Mouse (Mus musculus): ENCODE data around the gene Ifnar2.
"Not testable (repeated sequence)": the region's sequence is repeated elsewhere in the genome, so short reads cannot be mapped to it uniquely, and the experiment has no call there.

The Ifnar2 gene

DNA sequence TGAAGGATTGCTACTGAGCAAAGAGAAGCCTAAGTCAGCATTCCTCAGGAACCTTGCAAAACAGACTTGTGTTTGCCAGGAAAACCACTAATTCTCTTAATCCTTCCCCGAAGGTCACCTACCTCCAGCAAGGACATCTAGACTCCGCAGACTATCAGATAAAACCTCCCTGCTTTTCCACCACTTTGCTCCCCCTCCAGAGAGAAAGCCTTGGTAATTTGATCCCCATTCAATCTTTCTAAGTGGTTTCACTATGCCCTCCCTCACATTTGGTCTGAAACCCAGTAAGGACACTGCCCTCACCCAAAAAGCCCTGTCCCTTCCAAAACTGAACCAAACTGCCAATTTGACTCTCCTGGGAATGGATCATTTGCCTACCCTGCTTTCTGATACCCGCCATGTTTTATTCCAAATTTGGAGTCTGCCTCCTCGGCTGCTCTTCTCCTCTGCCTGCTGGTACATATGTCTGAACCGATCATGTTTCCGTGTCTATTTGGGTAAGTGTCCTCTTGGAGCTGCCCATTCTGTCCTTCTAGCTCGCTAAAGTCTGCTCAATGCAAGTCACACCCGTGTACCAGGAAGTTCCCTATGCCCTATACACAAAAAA, 55.8 kb downstream of the Ifnar2 start:
- DNase-seq (ENCODE audit: low spot score in 2 of 2) = no peak

DNA sequence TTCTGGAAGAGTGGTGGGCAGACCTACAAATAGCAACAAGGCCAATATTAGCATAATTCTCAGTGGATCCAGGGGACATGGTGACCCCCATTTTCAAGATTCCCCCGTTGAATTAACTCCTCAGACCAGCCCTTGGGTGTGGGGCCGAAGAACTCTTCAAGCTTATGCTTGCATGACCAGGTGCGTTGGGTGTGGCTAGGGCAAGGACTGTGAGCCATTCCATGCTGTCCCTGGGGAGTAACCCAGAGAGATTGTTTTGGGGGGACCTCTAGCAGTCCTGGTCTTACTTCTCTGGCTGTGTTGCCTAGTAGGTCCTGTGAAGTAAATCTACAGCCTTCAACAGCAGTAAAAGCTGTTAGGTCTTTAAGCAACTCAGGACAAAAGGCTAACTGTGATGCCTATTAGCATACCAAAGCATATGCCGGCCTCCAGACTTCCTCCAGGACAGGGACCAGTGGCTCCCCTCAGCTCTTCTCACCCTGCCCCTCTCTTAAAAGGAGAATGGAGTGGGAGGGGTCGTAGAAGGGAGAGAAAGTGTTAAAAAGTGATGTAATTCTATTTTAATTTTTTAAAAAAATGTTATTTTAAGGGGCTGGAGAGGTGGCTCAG, 60.2 kb downstream of the Ifnar2 start:
- DNase-seq (ENCODE audit: low spot score in 2 of 2) = no peak

DNA sequence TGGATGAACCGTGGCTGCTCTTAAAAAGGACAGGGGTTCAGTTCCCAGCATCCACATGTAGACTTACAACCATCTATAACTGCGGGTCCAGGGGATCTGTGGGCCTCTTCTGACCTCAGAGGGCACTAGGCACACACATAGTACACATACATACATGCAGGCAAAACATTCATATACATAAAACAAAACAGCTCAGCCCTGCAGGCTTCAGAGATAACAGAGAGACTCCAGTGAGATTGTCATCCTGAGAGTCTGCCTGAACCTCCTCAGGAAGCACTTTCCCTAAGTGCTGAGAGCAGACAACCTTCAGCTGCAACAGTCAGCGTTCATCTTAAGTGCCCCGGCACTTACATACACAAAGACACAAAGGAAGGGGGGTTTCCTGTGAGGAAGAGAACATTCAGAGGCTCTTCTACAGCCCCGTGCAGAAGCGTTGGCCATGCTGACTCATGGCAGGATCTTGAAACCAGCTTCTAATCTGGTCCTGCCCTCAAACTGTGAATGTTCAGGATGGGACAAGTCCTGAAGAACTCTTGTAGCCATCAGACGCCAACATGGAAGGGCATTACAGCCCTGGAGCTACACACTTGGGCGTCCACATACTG, 60.8 kb downstream of the Ifnar2 start:
- no peak for DNase-seq (ENCODE audit: low spot score in 2 of 2)

DNA sequence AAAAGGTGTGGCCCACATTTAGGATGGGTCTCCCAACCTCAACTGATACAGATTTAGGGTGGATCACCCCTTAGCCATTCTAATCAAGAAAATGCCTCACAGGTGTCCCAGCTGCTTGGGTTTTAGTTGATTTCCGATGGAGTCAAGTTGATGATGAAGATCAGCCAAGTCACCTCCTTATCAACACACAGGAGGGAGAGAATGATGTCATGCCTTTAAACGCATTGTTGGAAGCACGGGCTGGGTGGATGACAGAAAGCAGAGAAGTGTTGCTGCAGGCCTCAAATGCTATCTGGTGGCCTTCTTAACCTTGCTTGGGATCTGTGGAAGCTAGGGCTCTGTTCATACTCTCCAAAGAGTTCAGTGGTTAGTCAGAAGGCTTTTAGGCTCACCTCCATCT, 61.5 kb downstream of the Ifnar2 start:
- DNase-seq (ENCODE audit: low spot score in 2 of 2) = no peak

DNA sequence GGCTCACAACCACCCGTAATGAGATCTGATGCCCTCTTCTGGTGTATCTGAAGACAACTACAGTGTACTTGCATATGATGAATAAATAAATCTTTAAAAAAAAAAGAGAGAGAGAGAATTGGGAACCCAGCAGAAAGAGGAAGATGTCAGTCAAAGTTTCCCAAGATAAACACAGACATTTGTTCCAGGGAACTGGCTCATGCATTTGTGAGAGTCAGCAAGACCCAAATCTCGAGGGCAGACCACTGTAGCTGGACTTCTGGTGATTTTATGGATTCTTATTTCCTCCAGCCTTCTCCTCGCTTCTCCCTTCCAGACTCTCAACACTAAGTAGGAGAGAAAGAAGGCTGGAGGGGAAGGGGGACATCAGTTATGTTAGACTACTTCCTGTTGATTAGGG, 65.5 kb downstream of the Ifnar2 start:
- DNase-seq (ENCODE audit: low spot score in 2 of 2) = no peak

DNA sequence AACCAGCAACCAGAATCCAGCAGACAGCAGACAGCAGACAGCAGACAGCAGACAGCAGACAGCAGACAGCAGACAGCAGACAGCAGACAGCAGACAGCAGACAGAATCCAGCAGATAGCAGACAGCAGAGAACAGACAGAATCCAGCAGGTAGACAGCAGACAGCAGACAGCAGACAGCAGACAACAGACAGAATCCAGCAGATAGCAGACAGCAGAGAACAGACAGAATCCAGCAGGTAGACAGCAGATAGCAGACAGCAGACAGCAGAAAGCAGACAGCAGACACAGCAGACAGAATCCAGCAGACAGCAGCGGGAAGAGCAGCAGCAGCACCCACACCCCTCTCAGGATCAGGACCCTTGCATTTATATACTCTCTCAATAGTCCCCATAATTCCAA, 66.0 kb downstream of the Ifnar2 start:
- not testable (repeated sequence) for DNase-seq (ENCODE audit: low spot score in 2 of 2)

DNA sequence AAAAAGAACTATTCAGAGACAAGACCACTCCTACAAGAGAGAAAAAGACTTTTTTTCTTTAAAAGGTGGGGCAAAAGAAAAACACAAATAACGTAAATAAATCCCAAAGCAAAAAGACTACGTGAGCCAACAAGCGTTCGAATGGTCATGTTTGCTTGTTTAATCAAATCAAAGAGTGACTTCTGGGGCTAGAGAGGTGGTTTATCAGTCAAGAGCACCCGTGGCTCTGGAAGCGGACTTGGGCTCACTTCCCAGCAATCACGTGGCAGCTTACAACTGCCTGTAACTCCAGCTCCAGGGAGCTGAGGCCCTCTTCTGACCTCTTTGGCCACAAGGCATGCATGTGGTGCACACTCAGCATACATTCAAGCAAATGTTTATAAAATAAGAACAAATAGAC, 68.8 kb downstream of the Ifnar2 start:
- DNase-seq (ENCODE audit: low spot score in 2 of 2) = no peak

DNA sequence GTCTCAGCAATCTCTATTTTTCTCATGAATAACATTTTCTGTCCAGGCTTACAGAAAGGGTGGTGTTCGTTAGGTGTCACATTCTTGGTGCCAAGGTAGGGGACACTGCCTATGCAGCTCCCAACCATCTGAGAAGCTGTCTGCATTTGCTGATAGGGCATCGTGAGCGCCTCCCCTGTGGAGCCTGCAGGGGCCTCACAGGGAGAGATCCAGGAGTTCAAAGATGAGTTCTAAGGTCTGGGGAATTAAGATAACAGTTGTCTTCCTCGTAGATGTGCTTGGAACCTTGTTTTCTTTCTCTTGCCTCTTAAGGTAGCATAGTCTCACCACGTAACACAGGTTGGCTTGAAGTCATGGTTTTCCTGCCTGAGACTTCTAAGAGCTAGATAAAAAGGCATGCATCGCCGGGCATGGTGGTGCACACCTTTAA, 69.2 kb downstream of the Ifnar2 start:
- DNase-seq (ENCODE audit: low spot score in 2 of 2) = no peak

DNA sequence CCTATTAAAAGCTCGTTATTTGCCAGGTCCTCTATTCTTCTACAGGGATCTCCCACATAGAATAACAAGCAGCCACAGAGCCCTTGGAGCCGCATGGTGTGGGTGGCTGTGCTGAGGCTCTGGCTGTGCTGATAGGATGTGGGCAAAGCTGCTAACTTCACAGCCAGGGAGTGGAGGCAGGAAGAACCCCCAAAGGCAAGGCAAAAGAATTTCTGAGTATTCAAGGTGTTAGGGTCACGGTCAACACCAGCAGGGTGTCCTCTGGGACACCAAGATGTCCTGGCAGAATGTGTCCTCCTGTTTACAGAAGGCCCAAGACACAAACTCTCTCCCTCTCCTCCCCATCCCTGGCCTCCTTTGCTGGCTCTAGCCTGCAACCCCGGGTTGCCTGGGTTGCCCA, 69.9 kb downstream of the Ifnar2 start:
- no peak for DNase-seq (ENCODE audit: low spot score in 2 of 2)

DNA sequence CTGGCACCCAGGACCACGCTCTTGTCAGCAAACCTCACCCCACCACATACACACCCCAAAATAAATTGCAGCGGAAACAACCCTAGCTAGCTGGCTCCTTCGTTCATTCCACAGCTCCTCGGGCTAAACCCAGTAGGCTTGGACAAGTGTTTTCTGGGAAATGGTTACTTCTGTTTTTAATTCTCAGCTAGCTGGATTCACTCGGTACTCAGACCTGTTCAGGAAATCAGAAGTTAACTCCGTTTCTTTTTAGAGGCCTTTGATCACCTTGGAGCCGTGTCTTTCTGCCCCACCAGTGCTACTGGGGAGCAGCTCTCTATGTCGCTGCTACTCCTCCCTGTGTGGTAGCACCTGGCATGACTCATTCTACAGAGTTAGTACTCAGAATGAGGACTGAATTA, 70.6 kb downstream of the Ifnar2 start:
- no peak for DNase-seq (ENCODE audit: low spot score in 2 of 2)

DNA sequence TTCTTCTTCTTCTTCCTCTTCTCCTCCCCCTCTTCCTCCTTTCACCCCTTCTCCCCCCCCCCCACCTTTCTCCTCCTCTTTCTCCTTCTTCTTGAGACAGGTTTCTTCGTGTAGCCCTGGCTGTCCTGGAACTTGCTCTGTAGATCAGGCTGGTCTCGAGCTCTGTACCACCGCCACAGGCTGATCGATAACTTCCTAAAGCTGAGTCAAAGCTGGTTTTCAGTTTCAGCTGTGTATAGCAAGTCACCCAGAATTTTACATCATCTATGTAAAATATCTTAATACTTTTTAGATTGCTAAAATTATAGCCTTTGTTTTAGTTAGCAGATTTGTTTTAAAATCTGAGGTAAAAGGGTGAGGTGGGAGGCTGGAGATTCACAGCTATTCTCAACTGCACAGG, 72.3 kb downstream of the Ifnar2 start:
- DNase-seq (ENCODE audit: low spot score in 2 of 2) = no peak

DNA sequence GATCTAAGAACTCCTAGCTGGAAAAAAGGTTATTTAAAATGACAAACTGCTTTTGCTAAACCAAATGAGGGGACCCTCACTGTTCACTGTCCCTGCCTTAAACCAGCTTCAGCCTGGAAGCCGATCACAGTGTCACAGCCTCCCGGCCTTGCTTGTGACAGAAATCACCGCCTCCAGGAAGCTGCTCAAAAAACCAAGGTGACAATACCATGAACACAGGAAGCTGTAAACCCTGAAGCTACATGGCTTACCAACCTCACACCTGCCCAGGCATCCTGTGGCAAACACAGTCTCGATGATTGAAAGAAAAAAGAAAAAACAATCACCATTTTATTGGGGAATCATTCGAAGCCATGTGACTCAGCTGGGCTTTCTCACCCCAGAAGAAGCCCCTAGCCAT, 73.0 kb downstream of the Ifnar2 start:
- no peak for DNase-seq (ENCODE audit: low spot score in 2 of 2)

DNA sequence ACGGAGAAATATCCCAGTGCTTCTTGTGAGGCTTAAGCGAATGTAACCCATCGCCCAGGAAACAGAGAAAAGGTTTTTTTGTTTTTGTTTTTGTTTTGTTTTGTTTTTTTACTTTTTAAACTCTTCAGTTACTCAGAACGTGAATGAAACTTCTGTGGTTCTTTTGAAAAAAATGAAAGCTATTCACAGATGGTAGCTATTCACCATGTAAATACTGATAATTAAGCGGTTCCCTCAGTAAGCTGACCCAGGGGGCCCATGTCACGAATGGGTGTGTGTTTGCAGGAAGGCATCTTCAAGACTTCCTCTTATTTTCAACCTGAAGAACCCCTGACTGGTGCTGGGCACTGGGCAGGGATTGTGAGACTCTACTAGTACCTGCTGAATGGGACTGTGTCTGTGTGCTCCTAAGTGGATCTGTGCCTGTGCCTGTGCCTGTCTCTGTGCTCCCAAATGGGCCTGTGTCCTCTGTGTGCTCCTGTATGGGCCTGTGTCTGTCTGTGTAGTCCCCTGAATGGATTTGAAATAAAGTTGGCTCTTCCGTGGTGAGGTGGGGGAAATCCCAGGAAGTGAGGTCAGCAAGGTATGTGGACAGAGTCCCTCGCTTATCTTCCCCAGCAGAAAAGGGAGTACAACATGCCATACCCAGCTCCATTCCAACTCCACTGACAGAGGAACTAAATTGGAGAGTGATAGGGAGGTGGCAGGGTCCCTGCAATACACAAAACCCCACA, 74.4 kb downstream of the Ifnar2 start:
- DNase-seq (ENCODE audit: low spot score in 2 of 2) = no peak

DNA sequence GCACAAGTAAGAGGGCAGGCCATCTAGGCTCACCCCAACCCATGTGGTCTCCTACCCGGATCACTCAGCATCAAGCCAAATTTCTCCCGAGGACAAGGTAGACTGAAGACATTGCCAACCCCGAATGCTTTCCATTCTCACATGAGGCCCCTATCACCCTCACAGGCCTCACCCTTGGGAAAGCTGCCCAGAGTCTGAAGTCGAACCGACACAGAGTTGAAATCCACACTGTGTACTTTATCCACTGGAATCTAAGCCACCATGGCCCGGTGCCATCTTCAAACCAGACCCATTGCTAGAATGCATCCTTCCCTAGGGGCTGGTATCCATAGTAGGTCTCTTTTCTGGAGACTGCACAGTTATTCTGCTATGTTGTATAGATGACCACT, 74.9 kb downstream of the Ifnar2 start:
- DNase-seq (ENCODE audit: low spot score in 2 of 2) = no peak

DNA sequence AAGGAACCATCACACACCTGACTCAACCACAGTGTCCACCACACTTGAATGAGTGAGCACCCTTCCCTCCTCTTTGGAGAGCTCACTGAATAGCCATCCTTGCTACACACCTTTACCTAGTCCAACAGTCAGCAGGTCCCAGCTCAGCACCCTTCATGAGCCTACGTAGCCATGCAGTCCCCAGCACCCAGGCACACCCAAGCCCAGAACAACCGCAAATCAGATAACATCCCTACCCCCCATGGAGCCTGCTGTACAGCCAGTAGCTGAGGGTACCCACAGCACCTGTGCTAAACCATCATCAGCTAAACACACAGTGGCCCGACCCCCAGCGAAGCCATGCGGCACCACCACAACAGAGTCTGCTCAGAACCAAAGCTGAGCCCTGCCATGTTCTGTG, 75.5 kb downstream of the Ifnar2 start:
- DNase-seq (ENCODE audit: low spot score in 2 of 2) = no peak

DNA sequence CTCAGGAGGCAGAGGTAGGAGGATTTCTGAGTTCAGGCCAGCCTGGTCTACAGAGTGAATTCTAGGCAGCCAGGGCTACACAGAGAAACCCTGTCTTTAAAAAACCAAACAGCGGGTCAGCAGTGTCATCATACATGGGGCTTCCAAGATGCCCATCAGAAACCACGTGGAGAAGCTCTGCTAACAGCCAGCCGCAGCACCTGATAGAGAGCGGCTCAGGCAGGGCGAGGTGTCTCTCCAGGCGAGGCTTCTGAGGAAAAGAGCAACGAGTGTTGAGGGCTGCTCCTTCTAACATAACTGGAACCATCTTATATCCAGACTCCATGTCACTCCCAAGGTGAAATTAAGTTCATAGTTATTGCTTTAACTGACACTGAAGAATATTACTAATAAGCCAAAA, 76.3 kb downstream of the Ifnar2 start:
- no peak for DNase-seq (ENCODE audit: low spot score in 2 of 2)

DNA sequence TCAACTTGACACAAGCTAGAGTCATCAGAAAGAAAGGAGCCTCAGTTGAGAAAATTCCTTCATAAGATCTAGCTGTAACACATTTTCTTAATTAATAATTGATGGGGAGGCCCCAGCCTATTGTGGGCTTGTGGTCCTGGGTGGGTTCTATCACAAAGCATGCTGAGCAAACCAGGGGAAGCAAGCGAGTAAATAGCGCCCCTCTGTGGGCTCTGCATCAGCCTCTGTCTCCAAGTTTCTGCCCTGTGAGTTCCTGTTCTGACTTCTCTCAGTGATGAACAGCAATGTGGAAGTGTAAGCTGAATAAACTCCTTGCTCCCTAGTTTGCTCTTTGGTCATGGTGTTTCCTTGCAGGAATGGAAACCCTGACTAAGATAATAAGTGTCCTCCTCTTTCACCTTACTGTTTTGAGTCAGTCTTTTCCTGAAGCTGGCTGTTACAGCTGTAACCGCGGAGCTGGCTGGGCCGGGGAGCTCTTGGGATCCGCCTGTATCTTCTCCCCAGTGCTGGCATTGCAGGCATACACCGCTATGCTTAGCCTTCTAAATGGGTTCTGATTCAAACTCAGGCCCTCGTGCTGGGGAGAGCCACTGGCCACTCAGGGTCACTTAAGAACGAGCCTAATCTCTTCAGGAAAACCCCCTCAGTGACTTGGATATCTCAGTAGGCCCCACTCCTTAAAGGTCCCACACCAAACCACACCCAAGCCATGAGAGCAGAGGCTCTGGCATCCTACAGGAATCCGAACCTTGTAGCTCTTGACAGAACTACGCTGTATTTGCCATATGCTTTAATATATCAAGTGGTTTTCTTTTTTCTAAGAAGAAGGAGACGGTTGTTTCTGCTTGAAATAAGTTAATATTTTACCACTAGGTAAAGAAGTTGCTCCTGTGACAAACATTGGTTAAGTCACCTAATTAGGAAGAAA, 77.8 kb downstream of the Ifnar2 start:
- no peak for DNase-seq (ENCODE audit: low spot score in 2 of 2)

DNA sequence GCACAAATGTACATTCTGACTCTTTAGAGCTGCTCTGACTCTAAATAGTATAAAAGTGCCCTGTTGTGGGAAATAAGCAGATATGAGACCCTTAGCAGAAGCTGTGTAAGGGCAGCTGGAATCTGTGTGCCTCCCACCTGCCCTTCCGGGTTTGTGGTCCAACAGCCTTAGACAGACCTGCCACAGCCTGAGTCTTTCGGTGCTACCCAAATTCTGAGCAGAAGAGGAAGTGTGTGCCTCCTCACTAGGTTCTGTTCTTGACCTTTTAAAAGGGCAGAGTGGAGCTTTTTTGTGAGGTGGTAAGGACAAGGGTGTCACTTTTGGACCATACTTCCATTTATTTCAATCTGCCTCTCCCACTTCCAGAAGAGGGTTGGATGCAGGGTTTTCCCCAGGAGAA, 79.4 kb downstream of the Ifnar2 start:
- no peak for DNase-seq (ENCODE audit: low spot score in 2 of 2)

DNA sequence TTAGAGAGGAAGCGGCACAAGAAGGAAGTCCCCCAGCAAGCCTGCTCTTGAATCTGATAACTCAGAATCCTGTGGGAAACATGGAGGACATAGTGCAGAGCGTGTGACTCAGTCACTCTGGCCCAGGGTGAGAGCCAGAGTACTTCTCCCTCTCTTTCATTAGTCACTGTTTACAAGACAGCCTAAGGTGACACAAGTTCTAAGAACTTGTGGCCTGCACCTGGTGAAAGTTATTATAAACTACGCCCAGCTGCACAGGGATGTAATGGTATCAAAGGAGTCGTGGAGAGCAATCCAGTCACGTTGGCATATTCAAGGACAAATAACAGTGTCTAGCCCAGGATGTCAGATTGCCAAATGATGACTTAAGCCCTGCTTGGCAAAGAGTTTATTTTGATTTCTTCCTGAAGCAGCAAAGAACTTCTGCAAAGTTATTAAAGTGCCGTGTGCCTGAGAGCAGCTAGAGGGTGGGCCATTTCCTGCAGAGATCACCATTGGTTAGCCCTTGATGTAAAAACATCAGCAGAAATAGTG, 79.8 kb downstream of the Ifnar2 start:
- no peak for DNase-seq (ENCODE audit: low spot score in 2 of 2)
